Mouse (Mus musculus) liver, embryonic 15.5 days (tissue): Measurements from ENCODE around the gene Alx3. TPM values are rescaled to one million over a fixed set of nuclear protein-coding genes. Genes with fewer than 3 reads are reported as not detected.

ENCODE experiments used
- ATAC-seq: fragments of 200-750 bp; cut with Nextera tagmentation; 2 replicates; pipeline ENCODE4 v1.8.0; 2017; ENCODE audit warnings: moderate number of reproducible peaks, mild to moderate bottlenecking, moderate library complexity; ENCODE audit not compliant: insufficient read depth
- H3K27ac ChIP-seq: fragments of 300-500 bp; sonication (generic); replicated peaks from 2 replicates; pipeline ENCODE4 v1.5.1; 2015; ENCODE audit warnings: mild to moderate bottlenecking, inconsistent platforms
- H3K27me3 ChIP-seq: fragments of 300-500 bp; sonication (generic); 2 replicates; pipeline ENCODE4 v1.6.1; 2015; ENCODE audit warnings: mild to moderate bottlenecking, inconsistent platforms
- H3K36me3 ChIP-seq: fragments of 300-500 bp; sonication (generic); replicated peaks from 2 replicates; pipeline ENCODE4 v1.6.1; 2015; ENCODE audit warnings: moderate library complexity, mild to moderate bottlenecking, inconsistent platforms
- H3K4me1 ChIP-seq: fragments of 300-500 bp; sonication (generic); replicated peaks from 2 replicates; pipeline ENCODE4 v1.6.1; 2015; ENCODE audit warnings: inconsistent platforms
- H3K4me2 ChIP-seq: fragments of 300-500 bp; sonication (generic); 2 replicates; pipeline ENCODE4 v1.6.1; 2015; ENCODE audit warnings: moderate library complexity, mild to moderate bottlenecking, inconsistent platforms
- H3K4me3 ChIP-seq: fragments of 300-500 bp; sonication (generic); replicated peaks from 2 replicates; pipeline ENCODE4 v1.5.1; 2015; ENCODE audit warnings: mild to moderate bottlenecking, inconsistent platforms
- H3K9ac ChIP-seq: fragments of 300-500 bp; sonication (generic); 2 replicates; pipeline ENCODE4 v1.6.1; 2015; ENCODE audit warnings: moderate library complexity, mild to moderate bottlenecking, inconsistent platforms
- H3K9me3 ChIP-seq: fragments of 300-500 bp; sonication (generic); replicated peaks from 2 replicates; pipeline ENCODE4 v1.6.1; 2016; ENCODE audit warnings: inconsistent platforms
- WGBS: fragments of 180-500 bp; shearing (Covaris S2); methylation state at CpG from one replicate; pipeline ENCODE4 v1.1.7; 2015; ENCODE audit warnings: mixed read lengths; ENCODE audit not compliant: insufficient replicate concordance; 5-methylcytosine and 5-hydroxymethylcytosine counted together
- polyA plus RNA-seq: library from polyadenylated mRNA; unstranded; fragments of >200 nt; fragmentation: Nextera tagmentation; extraction: Ambion mirVana; gene quantifications from 2 replicates; pipeline ENCODE4 v1.2.1, GENCODE M21; 2015

The Alx3 gene
- polyA plus RNA-seq, 1 experiment from 2014 or later: 0.09 TPM

GRCm38 (mm10) chr3:107607221-107607620 is 12.4 kb downstream of the Alx3 start:
- H3K27me3 ChIP-seq: peaks cover 14% of the 10 kb centered on the region
- no peak for ATAC-seq
- peaks cover 11% of the 10 kb centered on the region for H3K4me1 ChIP-seq
- H3K9ac ChIP-seq: no peak overlapping the region
- 0 out of 2 replicates have a peak, but pooled peaks cover under 1% of the 10 kb centered on the region for H3K36me3 ChIP-seq
- H3K4me2 ChIP-seq: no peak overlapping the region
- WGBS: 66% methylated on average over 8 of the region's 8 CpGs
- H3K27ac ChIP-seq: no peak overlapping the region
- no peaks in the 10 kb centered on the region for H3K9me3 ChIP-seq
- no peak overlapping the region for H3K4me3 ChIP-seq

GRCm38 (mm10) chr3:107608808-107609207 is 14.0 kb downstream of the Alx3 start:
- peaks cover 6% of the 10 kb centered on the region; the same call in 1 of the 2 replicates for H3K27me3 ChIP-seq
- peaks cover 15% of the 10 kb centered on the region; the same call in 1 of the 2 replicates for H3K36me3 ChIP-seq
- no peak overlapping the region for H3K4me3 ChIP-seq
- no peak overlapping the region for H3K9ac ChIP-seq
- ATAC-seq: no peak
- H3K9me3 ChIP-seq: no peaks in the 10 kb centered on the region
- no peak overlapping the region for H3K27ac ChIP-seq
- WGBS: 15% methylated on average over 4 of the region's 4 CpGs
- H3K4me1 ChIP-seq: peaks cover 11% of the 10 kb centered on the region
- H3K4me2 ChIP-seq: no peak overlapping the region

- 62% methylated on average over 3 of the region's 3 CpGs for WGBS
- Histone ChIP-seq H3K4me3 (no peak overlapping the region), H3K27ac (no peak overlapping the region), H3K9me3 (no peaks in the 10 kb centered on the region), H3K4me2 (no peak overlapping the region), H3K9ac (no peak overlapping the region), H3K36me3 (peaks cover 19% of the 10 kb centered on the region), H3K4me1 (peaks cover 11% of the 10 kb centered on the region), H3K27me3 (no peaks in the 10 kb centered on the region)
- no peak for ATAC-seq
Measured at GRCm38 (mm10) chr3:107609376-107609775, 14.5 kb downstream of the Alx3 start.

GRCm38 (mm10) chr3:107611394-107611793 is 16.6 kb downstream of the Alx3 start:
- no peak overlapping the region for H3K4me2 ChIP-seq
- H3K9ac ChIP-seq: no peak overlapping the region
- WGBS: 70% methylated on average over 4 of the region's 4 CpGs
- ATAC-seq: no peak
- peaks cover 39% of the 10 kb centered on the region for H3K36me3 ChIP-seq
- no peak overlapping the region for H3K4me3 ChIP-seq
- no peak overlapping the region for H3K27ac ChIP-seq
- H3K9me3 ChIP-seq: no peaks in the 10 kb centered on the region
- peaks cover 11% of the 10 kb centered on the region for H3K4me1 ChIP-seq
- H3K27me3 ChIP-seq: no peaks in the 10 kb centered on the region

GRCm38 (mm10) chr3:107612902-107613525 is 18.2 kb downstream of the Alx3 start:
- H3K4me3 ChIP-seq: no peak overlapping the region
- no peak overlapping the region for H3K4me2 ChIP-seq
- 78% methylated on average over 11 of the region's 11 CpGs for WGBS
- no peak overlapping the region for H3K27ac ChIP-seq
- no peak for ATAC-seq
- H3K9ac ChIP-seq: no peak overlapping the region
- H3K9me3 ChIP-seq: no peaks in the 10 kb centered on the region
- H3K27me3 ChIP-seq: no peaks in the 10 kb centered on the region
- H3K4me1 ChIP-seq: peaks cover 11% of the 10 kb centered on the region
- peaks cover 56% of the 10 kb centered on the region for H3K36me3 ChIP-seq

- Histone ChIP-seq H3K4me2 (no peak overlapping the region), H3K27me3 (no peaks in the 10 kb centered on the region), H3K27ac (no peak overlapping the region), H3K4me3 (no peak overlapping the region), H3K4me1 (no peaks in the 10 kb centered on the region), H3K36me3 (peaks cover 91% of the 10 kb centered on the region), H3K9me3 (no peaks in the 10 kb centered on the region), H3K9ac (no peak overlapping the region)
- 80% methylated on average over 3 of the region's 3 CpGs for WGBS
- no peak for ATAC-seq
Measured at GRCm38 (mm10) chr3:107617800-107618199, 23.0 kb downstream of the Alx3 start.

GRCm38 (mm10) chr3:107619911-107620310 is 25.1 kb downstream of the Alx3 start:
- Histone ChIP-seq H3K4me3 (no peak overlapping the region), H3K9me3 (no peaks in the 10 kb centered on the region), H3K27ac (no peak overlapping the region), H3K4me2 (no peak overlapping the region), H3K36me3 (peaks cover 92% of the 10 kb centered on the region), H3K4me1 (no peaks in the 10 kb centered on the region), H3K9ac (no peak overlapping the region), H3K27me3 (no peaks in the 10 kb centered on the region)
- no peak for ATAC-seq
- WGBS: 79% methylated on average over 6 of the region's 6 CpGs

- H3K4me2 ChIP-seq: no peak overlapping the region
- no peak overlapping the region for H3K4me3 ChIP-seq
- H3K27ac ChIP-seq: no peak overlapping the region
- no peaks in the 10 kb centered on the region for H3K4me1 ChIP-seq
- peaks cover 91% of the 10 kb centered on the region for H3K36me3 ChIP-seq
- 81% methylated on average over 21 of the region's 21 CpGs for WGBS
- ATAC-seq: no peak
- no peaks in the 10 kb centered on the region for H3K27me3 ChIP-seq
- no peaks in the 10 kb centered on the region for H3K9me3 ChIP-seq
- H3K9ac ChIP-seq: no peak overlapping the region
Measured at GRCm38 (mm10) chr3:107621286-107622075, 26.6 kb downstream of the Alx3 start.

- Histone ChIP-seq H3K9me3 (no peaks in the 10 kb centered on the region), H3K27ac (no peak overlapping the region), H3K4me3 (no peak overlapping the region), H3K36me3 (peaks cover 87% of the 10 kb centered on the region), H3K9ac (no peak overlapping the region), H3K27me3 (no peaks in the 10 kb centered on the region), H3K4me2 (no peak overlapping the region), H3K4me1 (no peaks in the 10 kb centered on the region)
- WGBS: 81% methylated on average over 7 of the region's 7 CpGs
- no peak for ATAC-seq
Measured at GRCm38 (mm10) chr3:107622537-107622936, 27.7 kb downstream of the Alx3 start.

- no peak overlapping the region for H3K4me2 ChIP-seq
- no peak overlapping the region for H3K9ac ChIP-seq
- no peaks in the 10 kb centered on the region for H3K4me1 ChIP-seq
- ATAC-seq: no peak
- H3K4me3 ChIP-seq: no peak overlapping the region
- no peaks in the 10 kb centered on the region for H3K9me3 ChIP-seq
- WGBS: 81% methylated on average over 8 of the region's 8 CpGs
- H3K36me3 ChIP-seq: peaks cover 72% of the 10 kb centered on the region
- H3K27me3 ChIP-seq: no peaks in the 10 kb centered on the region
- no peak overlapping the region for H3K27ac ChIP-seq
Measured at GRCm38 (mm10) chr3:107624424-107624823, 29.6 kb downstream of the Alx3 start.

- H3K9me3 ChIP-seq: no peaks in the 10 kb centered on the region
- no peak overlapping the region for H3K27ac ChIP-seq
- H3K4me2 ChIP-seq: no peak overlapping the region
- peaks cover 64% of the 10 kb centered on the region for H3K36me3 ChIP-seq
- WGBS: 80% methylated on average over 8 of the region's 8 CpGs
- no peak overlapping the region for H3K9ac ChIP-seq
- H3K27me3 ChIP-seq: no peaks in the 10 kb centered on the region
- ATAC-seq: no peak
- no peak overlapping the region for H3K4me3 ChIP-seq
- peaks cover 6% of the 10 kb centered on the region for H3K4me1 ChIP-seq
Measured at GRCm38 (mm10) chr3:107625536-107625935, 30.7 kb downstream of the Alx3 start.
